Mouse (Mus musculus): ENCODE measurements around the gene Ncapd2.

Ncapd2 gene

GRCm38 (mm10) chr6:125162615-125163305 is 28.7 kb downstream of the Ncapd2 start:
- POLR2A ChIA-PET: interaction anchor here (0.6 to 21.4 kb wide), 101 partner anchors 3 to 478 kb away, joined by 3 to 499 read pairs (median 6); partner anchors contain the start of genes Mrpl51 (in 4 of the 4), Ncapd2 (in 4 of the 4), Iffo1 (in 3 of the 4) and Cdca3 (in 2 of the 4)

GRCm38 (mm10) chr6:125161971-125162370 is 29.5 kb downstream of the Ncapd2 start:
- POLR2A ChIA-PET: interaction anchor here (0.5 to 21.4 kb wide), 108 partner anchors 4 to 477 kb away, joined by 3 to 499 read pairs (median 5); partner anchors contain the start of genes Mrpl51 (in 4 of the 4), Ncapd2 (in 4 of the 4), Iffo1 (in 3 of the 4) and Vamp1 (in 3 of the 4)
- CTCF ChIA-PET: interaction anchor here (0.6 to 2.0 kb wide), 23 partner anchors 9 to 322 kb away, joined by 3 to 15 read pairs (median 4); partner anchors contain the start of genes Mrpl51 (in 3 of the 4), Ncapd2 (in 3 of the 4) and Gnb3 (in 1 of the 4)

More at GRCm38 (mm10) chr6:125162615-125163305, 28.7 kb downstream of the Ncapd2 start:
- CTCF ChIA-PET: interaction anchor here (0.6 to 2.0 kb wide), 19 partner anchors 8 to 132 kb away, joined by 3 to 15 read pairs (median 4); partner anchors contain the start of genes Mrpl51 (in 3 of the 4) and Ncapd2 (in 3 of the 4)

- POLR2A ChIA-PET: interaction anchor here (0.5 to 21.4 kb wide), 136 partner anchors 4 to 476 kb away, joined by 3 to 499 read pairs (median 4); partner anchors contain the start of genes Mrpl51 (in 4 of the 4), Ncapd2 (in 4 of the 4), Iffo1 (in 3 of the 4) and Vamp1 (in 3 of the 4)
- CTCF ChIA-PET: interaction anchor here in 3 of 4 experiments (0.6 to 2.0 kb wide), 19 partner anchors 9 to 321 kb away, joined by 3 to 15 read pairs (median 4); partner anchors contain the start of genes Mrpl51 (in 3 of the 3), Ncapd2 (in 3 of the 3) and Gnb3 (in 1 of the 3)
These were observed 30.4 kb downstream of the Ncapd2 start for GRCm38 (mm10) chr6:125160854-125161760.

GRCm38 (mm10) chr6:125160558-125160853 is 31.0 kb downstream of the Ncapd2 start:
- ChIA-PET POLR2A (interaction anchor here (0.7 to 21.4 kb wide), 77 partner anchors 3 to 448 kb away, joined by 3 to 499 read pairs (median 6); partner anchors contain the start of genes Iffo1 (in 3 of the 4), Mrpl51 (in 3 of the 4), Ncapd2 (in 3 of the 4) and Vamp1 (in 3 of the 4)), CTCF (interaction anchor here in 3 of 4 experiments (0.5 to 1.6 kb wide), 6 partner anchors 10 to 1365 kb away, joined by 3 to 6 read pairs (median 4); partner anchors contain the start of genes Mrpl51 (in 1 of the 3) and Ncapd2 (in 1 of the 3))

GRCm38 (mm10) chr6:125159773-125160557 is 31.5 kb downstream of the Ncapd2 start:
- CTCF ChIA-PET: interaction anchor here in 3 of 4 experiments (0.5 to 1.6 kb wide), 7 partner anchors 10 to 1366 kb away, joined by 3 to 6 read pairs (median 4); partner anchors contain the start of genes Mrpl51 (in 1 of the 3) and Ncapd2 (in 1 of the 3)
- POLR2A ChIA-PET: interaction anchor here (0.6 to 21.4 kb wide), 65 partner anchors 3 to 448 kb away, joined by 3 to 499 read pairs (median 7); partner anchors contain the start of genes Iffo1 (in 3 of the 4), Mrpl51 (in 3 of the 4), Ncapd2 (in 3 of the 4) and Nop2 (in 2 of the 4)

GRCm38 (mm10) chr6:125158944-125159492 is 32.5 kb downstream of the Ncapd2 start:
- POLR2A ChIA-PET: interaction anchor here in 3 of 4 experiments (0.6 to 21.4 kb wide), 24 partner anchors 7 to 442 kb away, joined by 3 to 499 read pairs (median 27); partner anchors contain the start of genes Iffo1 (in 3 of the 3), Mrpl51 (in 2 of the 3), Ncapd2 (in 2 of the 3) and Nop2 (in 2 of the 3)
- CTCF ChIA-PET: interaction anchor here in 2 of 4 experiments (0.9 to 1.6 kb wide), 2 partner anchors 22 to 46 kb away, joined by 3 read pairs; no protein-coding TSS in a partner anchor

- POLR2A ChIA-PET: interaction anchor here in 3 of 4 experiments (0.6 to 21.4 kb wide), 18 partner anchors 7 to 248 kb away, joined by 3 to 499 read pairs (median 8); partner anchors contain the start of genes Gapdh (in 2 of the 3), Iffo1 (in 2 of the 3), Mrpl51 (in 1 of the 3) and Ncapd2 (in 1 of the 3)
- CTCF ChIA-PET: interaction anchor here in 1 of 4 experiments (0.6 kb wide), 1 partner anchor 20 kb away, joined by 3 read pairs; no protein-coding TSS in a partner anchor
These were observed 34.4 kb downstream of the Ncapd2 start for GRCm38 (mm10) chr6:125156903-125157614.

- ChIA-PET POLR2A (interaction anchor here in 3 of 4 experiments (0.6 to 21.4 kb wide), 19 partner anchors 8 to 247 kb away, joined by 3 to 499 read pairs (median 8); partner anchors contain the start of genes Gapdh (in 2 of the 3), Iffo1 (in 2 of the 3), Mrpl51 (in 1 of the 3) and Ncapd2 (in 1 of the 3)), CTCF (no interaction called here)
These were observed 35.0 kb downstream of the Ncapd2 start for GRCm38 (mm10) chr6:125156491-125156890.

GRCm38 (mm10) chr6:125155262-125155661 is 36.2 kb downstream of the Ncapd2 start:
- POLR2A ChIA-PET: interaction anchor here (0.6 to 21.4 kb wide), 24 partner anchors 8 to 252 kb away, joined by 3 to 499 read pairs (median 4); partner anchors contain the start of genes Gapdh (in 2 of the 4), Iffo1 (in 2 of the 4), Mrpl51 (in 1 of the 4) and Ncapd2 (in 1 of the 4)
- CTCF ChIA-PET: interaction anchor here in 2 of 4 experiments (1.2 to 1.5 kb wide), 4 partner anchors 18 to 118 kb away, joined by 3 to 5 read pairs (median 4); no protein-coding TSS in a partner anchor

GRCm38 (mm10) chr6:125154550-125154949 is 37.0 kb downstream of the Ncapd2 start:
- ChIA-PET CTCF (interaction anchor here (0.5 to 1.6 kb wide), 18 partner anchors 9 to 124 kb away, joined by 3 to 11 read pairs (median 4); partner anchors contain the start of gene Iffo1 (in 1 of the 4)), POLR2A (interaction anchor here (0.6 to 21.4 kb wide), 34 partner anchors 9 to 413 kb away, joined by 3 to 499 read pairs (median 4); partner anchors contain the start of genes Gapdh (in 2 of the 4), Grcc10 (in 1 of the 4), Iffo1 (in 1 of the 4) and Mrpl51 (in 1 of the 4))

GRCm38 (mm10) chr6:125153682-125154081 is 37.8 kb downstream of the Ncapd2 start:
- ChIA-PET POLR2A (interaction anchor here in 3 of 4 experiments (0.7 to 21.4 kb wide), 18 partner anchors 7 to 348 kb away, joined by 3 to 499 read pairs (median 5); partner anchors contain the start of genes Gapdh (in 2 of the 3), Iffo1 (in 1 of the 3) and Nop2 (in 1 of the 3)), CTCF (interaction anchor here (0.7 to 1.6 kb wide), 11 partner anchors 8 to 121 kb away, joined by 3 to 11 read pairs (median 5); partner anchors contain the start of gene Iffo1 (in 1 of the 4))

- ChIA-PET CTCF (no interaction called here), POLR2A (interaction anchor here in 3 of 4 experiments (1.1 to 21.4 kb wide), 7 partner anchors 8 to 18 kb away, joined by 3 to 499 read pairs (median 18); partner anchors contain the start of genes Gapdh (in 2 of the 3) and Nop2 (in 1 of the 3))
These were observed 38.5 kb downstream of the Ncapd2 start for GRCm38 (mm10) chr6:125153018-125153389.

GRCm38 (mm10) chr6:125152212-125153017 is 39.1 kb downstream of the Ncapd2 start:
- ChIA-PET POLR2A (interaction anchor here (0.6 to 21.4 kb wide), 20 partner anchors 9 to 302 kb away, joined by 3 to 499 read pairs (median 4); partner anchors contain the start of genes Gapdh (in 2 of the 4), Mrpl51 (in 1 of the 4), Ncapd2 (in 1 of the 4) and Nop2 (in 1 of the 4)), CTCF (interaction anchor here in 2 of 4 experiments (0.6 to 1.3 kb wide), 3 partner anchors 11 to 24 kb away, joined by 3 to 4 read pairs (median 4); no protein-coding TSS in a partner anchor)

- CTCF ChIA-PET: interaction anchor here in 2 of 4 experiments (0.8 to 1.8 kb wide), 8 partner anchors 12 to 454 kb away, joined by 3 to 12 read pairs (median 4); no protein-coding TSS in a partner anchor
- POLR2A ChIA-PET: interaction anchor here (0.5 to 5.8 kb wide), 43 partner anchors 8 to 437 kb away, joined by 3 to 257 read pairs (median 4); partner anchors contain the start of genes Mrpl51 (in 3 of the 4), Ncapd2 (in 3 of the 4), Gapdh (in 2 of the 4) and Cdca3 (in 1 of the 4)
These were observed 41.9 kb downstream of the Ncapd2 start for GRCm38 (mm10) chr6:125149569-125149950.

All from embryonic stem cell, embryonic (primary cell).